Mouse (Mus musculus) stomach, postnatal 0 days (tissue): ENCODE measurements at regions not wholly inside any gene's neighbourhood (a gene's known extent, or its start where the extent isn't known, plus 50 kb on each side); places are given as distances from the start of the nearest gene placed in this dataset.
"Not testable (repeated sequence)": the region's sequence is repeated elsewhere in the genome, so short reads cannot be mapped to it uniquely, and the experiment has no call there.

Experiments used
- ATAC-seq: fragments of 200-750 bp; cut with Nextera tagmentation; 2 replicates; pipeline ENCODE4 v1.8.0; 2017; ENCODE audit not compliant: low FRiP score, low TSS enrichment
- DNase-seq: peaks from one replicate; pipeline ENCODE4 v3.0.0-alpha.2; 2016; ENCODE audit warnings: low spot score
- H3K27ac ChIP-seq: fragments of 300-500 bp; sonication (generic); replicated peaks from 2 replicates; pipeline ENCODE4 v1.5.1; 2014; ENCODE audit warnings: mild to moderate bottlenecking, control low read depth
- H3K27me3 ChIP-seq: fragments of 300-500 bp; sonication (generic); 2 replicates; pipeline ENCODE4 v1.6.1; 2014; ENCODE audit warnings: low read length; ENCODE audit not compliant: control insufficient read depth, insufficient read depth
- H3K36me3 ChIP-seq: fragments of 300-500 bp; sonication (generic); 2 replicates; pipeline ENCODE4 v1.6.1; 2014; ENCODE audit warnings: low read length, mixed read lengths; ENCODE audit not compliant: control insufficient read depth, insufficient read depth
- H3K4me1 ChIP-seq: fragments of 300-500 bp; sonication (generic); replicated peaks from 2 replicates; pipeline ENCODE4 v1.6.1; 2014; ENCODE audit warnings: antibody characterized with exemption; ENCODE audit not compliant: control insufficient read depth, insufficient read depth
- H3K4me2 ChIP-seq: fragments of 300-500 bp; sonication (generic); replicated peaks from 2 replicates; pipeline ENCODE4 v1.6.1; 2014; ENCODE audit warnings: low read depth, mild to moderate bottlenecking, control low read depth, moderate library complexity
- H3K4me3 ChIP-seq: fragments of 300-500 bp; sonication (generic); 2 replicates; pipeline ENCODE4 v1.5.1; 2014; ENCODE audit warnings: low read depth, low read length, control low read depth
- H3K9ac ChIP-seq: fragments of 300-500 bp; sonication (generic); 2 replicates; pipeline ENCODE4 v1.6.1; 2014; ENCODE audit warnings: mild to moderate bottlenecking, low read length, control low read depth, mixed read lengths
- H3K9me3 ChIP-seq: fragments of 300-500 bp; sonication (generic); 2 replicates; pipeline ENCODE4 v1.6.1; 2016; ENCODE audit warnings: low read length; ENCODE audit not compliant: control insufficient read depth
- CTCF ChIP-seq: IDR thresholded peaks from 2 replicates; pipeline ENCODE4 v1.5.1; 2016; ENCODE audit warnings: antibody characterized with exemption, low read depth, mild to moderate bottlenecking, moderate library complexity
- EP300 ChIP-seq: optimal IDR thresholded peaks from 2 replicates; pipeline ENCODE3; 2016; ENCODE audit warnings: antibody characterized with exemption
- WGBS: fragments of 180-500 bp; shearing (Covaris S2); extraction: QIAGEN DNeasy Blood & Tissue Kit; methylation state at CpG from one replicate; pipeline ENCODE4 v1.1.7; 2014; 5-methylcytosine and 5-hydroxymethylcytosine counted together

DNA sequence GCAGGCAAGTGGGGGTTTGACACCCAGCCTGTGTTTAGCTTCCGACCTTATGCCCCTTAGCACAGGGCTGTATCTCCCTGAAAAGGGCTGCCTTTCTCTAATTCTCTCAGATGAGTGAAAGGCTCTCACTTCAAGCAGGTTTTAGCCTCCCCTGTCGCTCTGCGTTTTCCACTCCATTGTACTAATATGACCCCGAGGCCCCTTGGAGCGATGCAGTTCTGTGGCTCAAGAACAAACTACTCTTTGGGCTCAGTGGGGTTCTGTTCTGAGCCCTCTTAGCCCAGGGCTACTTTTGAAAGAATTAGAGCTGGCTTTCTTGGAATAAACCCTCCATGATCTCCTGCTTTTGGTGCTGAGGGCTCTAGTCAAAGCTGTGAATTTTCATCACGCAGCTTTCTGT lies 53.4 kb upstream of the Castor2 start:
- no peaks in the 10 kb centered on the region for H3K27me3 ChIP-seq
- H3K9ac ChIP-seq: no peak overlapping the region
- H3K4me1 ChIP-seq: no peaks in the 10 kb centered on the region
- no peaks in the 10 kb centered on the region for H3K9me3 ChIP-seq
- DNase-seq: no peak
- H3K4me3 ChIP-seq: no peak overlapping the region
- H3K27ac ChIP-seq: no peak overlapping the region
- no peaks in the 10 kb centered on the region for H3K36me3 ChIP-seq
- TF ChIP-seq CTCF (no peak), EP300 (no peak)
- WGBS: 72% methylated on average over 6 of the region's 6 CpGs
- ATAC-seq: no peak
- no peak overlapping the region for H3K4me2 ChIP-seq

DNA sequence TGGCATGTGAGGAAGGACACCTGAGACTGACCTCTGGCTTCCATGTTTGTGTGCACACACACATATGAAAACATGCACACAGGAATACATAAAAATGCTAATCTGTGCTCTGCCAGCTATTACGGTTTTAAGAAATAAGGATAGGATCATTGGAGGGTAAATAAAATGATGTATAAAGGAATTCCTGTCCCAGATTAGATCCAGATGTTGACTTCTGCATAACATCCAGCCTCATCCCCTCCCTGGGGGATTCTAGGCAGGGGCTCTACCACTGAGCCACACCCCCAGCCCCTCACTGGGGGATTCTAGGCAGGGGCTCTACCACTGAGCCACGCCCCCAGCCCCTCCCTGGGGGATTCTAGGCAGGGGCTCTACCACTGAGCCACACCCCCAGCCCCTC lies 56.6 kb upstream of the Castor2 start:
- H3K4me3 ChIP-seq, H3K9ac ChIP-seq, ATAC-seq, H3K4me1 ChIP-seq, H3K27ac ChIP-seq, H3K36me3 ChIP-seq, DNase-seq, H3K27me3 ChIP-seq, H3K9me3 ChIP-seq, H3K4me2 ChIP-seq: not testable (repeated sequence)
- 36% methylated on average over 1 of the region's 2 CpGs for WGBS

DNA sequence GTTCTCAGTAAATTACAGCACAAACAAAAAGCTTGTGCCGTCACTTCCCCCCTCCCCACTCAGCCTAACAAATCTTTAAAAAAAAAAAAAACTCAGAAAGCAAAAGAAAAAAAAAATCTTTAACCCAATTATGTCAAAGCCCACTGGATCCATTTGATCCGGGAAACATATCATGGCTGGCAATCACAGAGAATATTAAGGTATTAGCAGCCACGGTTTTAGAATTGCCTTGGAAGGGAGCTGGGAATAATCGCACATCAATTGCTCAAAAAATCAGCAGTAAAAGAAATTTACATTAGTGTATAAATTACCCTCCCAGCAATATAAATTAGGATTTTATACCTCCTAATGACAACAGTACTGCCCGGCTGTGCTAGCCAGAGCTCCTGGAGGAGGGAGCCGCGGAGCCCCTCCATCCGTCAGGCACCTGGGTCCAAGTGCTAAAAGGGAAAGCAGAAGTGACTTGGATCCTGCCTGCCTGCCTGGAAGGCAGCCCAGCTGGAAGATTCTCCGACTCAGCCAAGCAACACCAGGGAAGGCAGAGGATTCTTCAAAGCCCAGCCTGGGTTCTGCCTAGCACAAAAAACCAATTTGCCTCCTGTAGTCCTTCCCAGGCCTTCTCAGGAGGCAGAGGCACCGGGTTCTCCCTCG lies 72.1 kb upstream of the Castor2 start:
- TF ChIP-seq CTCF (no peak), EP300 (no peak)
- Histone ChIP-seq H3K4me3 (no peak overlapping the region), H3K9me3 (no peaks in the 10 kb centered on the region), H3K9ac (no peak overlapping the region), H3K27me3 (no peaks in the 10 kb centered on the region), H3K4me1 (no peaks in the 10 kb centered on the region), H3K4me2 (no peak overlapping the region), H3K36me3 (no peaks in the 10 kb centered on the region), H3K27ac (no peak overlapping the region)
- DNase-seq (no peak), ATAC-seq (no peak)
- 32% methylated on average over 11 of the region's 11 CpGs for WGBS

DNA sequence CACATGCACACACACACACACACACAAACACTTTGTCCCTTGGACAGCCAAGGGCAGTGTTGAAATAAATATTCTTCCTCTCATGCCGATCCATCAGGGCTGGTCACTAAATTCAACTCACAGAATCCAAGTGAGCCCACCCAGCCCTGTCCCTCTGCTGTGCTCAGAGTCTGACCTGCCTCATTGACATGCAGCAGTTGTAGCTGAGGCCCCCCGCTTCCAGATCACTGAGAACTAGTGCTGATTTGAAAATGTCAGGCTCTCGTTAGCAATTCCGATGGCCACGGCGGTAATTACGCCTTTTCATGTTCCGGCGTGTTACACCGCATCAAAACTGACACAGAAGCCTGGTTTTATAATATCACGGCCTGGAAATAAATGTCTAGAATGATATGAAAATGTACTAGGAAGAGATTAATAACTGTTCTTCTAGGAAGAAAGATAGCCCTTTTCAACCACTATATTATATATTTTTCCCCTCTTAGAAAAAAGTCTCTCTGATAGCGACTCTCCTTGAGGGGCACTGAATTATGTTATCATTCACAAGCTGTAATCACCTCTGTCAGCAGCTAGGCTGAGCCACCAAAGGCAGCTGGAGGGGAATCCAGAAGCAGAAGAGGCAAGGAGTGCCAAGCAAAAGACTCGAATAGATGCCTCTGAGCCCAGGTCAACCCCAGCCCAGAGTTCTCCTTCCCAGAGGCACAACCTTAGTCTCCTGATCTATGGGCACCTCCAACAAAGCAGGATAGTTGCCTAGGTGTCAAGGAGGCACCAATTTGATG lies 79.7 kb upstream of the Castor2 start:
- Histone ChIP-seq H3K9ac (no peak overlapping the region), H3K4me1 (no peaks in the 10 kb centered on the region), H3K9me3 (no peaks in the 10 kb centered on the region), H3K36me3 (no peaks in the 10 kb centered on the region), H3K4me3 (no peak overlapping the region), H3K27me3 (no peaks in the 10 kb centered on the region), H3K4me2 (no peak overlapping the region), H3K27ac (no peak overlapping the region)
- DNase-seq (no peak), ATAC-seq (no peak)
- TF ChIP-seq CTCF (no peak), EP300 (no peak)
- 84% methylated on average over 13 of the region's 13 CpGs for WGBS

DNA sequence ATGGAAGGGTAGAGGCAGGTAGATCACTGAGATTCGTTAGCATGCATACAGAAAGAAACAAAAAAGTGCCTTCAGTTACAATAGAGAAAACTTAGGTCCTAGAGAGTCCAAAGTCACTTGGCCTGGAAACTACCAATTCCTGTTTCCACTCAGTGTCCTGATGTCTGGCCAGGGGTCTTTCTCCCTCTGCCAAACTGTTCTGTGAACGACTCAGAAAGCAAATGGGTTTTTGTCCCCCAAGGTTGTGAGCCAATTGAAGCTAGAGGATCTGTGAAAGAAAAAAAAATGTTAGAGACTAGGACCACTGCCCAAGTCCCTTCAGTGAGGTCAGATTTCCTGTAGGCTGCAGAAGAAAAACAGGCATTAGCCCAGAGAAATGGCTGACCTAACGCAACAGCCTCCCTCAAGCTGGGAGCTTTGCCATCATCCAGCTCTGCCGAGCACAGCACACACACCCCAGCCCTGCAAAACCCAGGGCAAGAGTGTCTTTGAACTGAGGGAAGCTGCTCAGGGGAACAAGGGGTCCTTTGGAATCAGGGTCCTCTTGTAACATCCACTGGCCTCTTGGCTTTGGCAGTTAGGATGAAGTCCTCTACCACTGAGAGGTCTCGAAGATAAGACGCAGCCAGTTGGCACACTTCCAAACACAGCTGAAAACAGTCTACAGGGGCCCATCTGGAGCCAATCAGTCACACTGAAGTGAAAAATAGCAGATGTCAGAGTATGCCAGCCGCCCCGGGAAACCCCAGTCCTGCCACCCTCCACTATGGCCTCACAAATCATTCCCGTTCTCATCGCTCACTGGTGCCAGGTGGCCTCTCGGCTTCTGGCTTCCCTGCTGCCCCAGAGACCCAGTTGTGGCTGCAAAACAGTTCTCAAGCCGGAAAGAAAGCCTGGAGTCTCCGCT lies 85.0 kb upstream of the Castor2 start:
- Histone ChIP-seq H3K9ac (no peak overlapping the region), H3K4me2 (peak overlapping the region; percentile 23; the same call in 1 of the 2 replicates), H3K9me3 (no peaks in the 10 kb centered on the region), H3K4me1 (no peaks in the 10 kb centered on the region; the same call in 1 of the 2 replicates), H3K36me3 (no peaks in the 10 kb centered on the region), H3K4me3 (no peak overlapping the region), H3K27me3 (no peaks in the 10 kb centered on the region), H3K27ac (peak overlapping the region; percentile 35)
- peak; percentile 46 for DNase-seq
- peak; percentile 63; the same call in 1 of the 2 replicates for ATAC-seq
- 26% methylated on average over 13 of the region's 13 CpGs for WGBS
- no peak for TF ChIP-seq EP300
- no peak for TF ChIP-seq CTCF
